Mouse (Mus musculus) right cerebral cortex, postnatal 10 days (tissue): ENCODE measurements at regions not wholly inside any gene's neighbourhood (a gene's known extent, or its start where the extent isn't known, plus 50 kb on each side); places are given as distances from the start of the nearest gene placed in this dataset.

ENCODE experiments used
- DNase-seq, 2 experiments: peaks; one replicate each; pipeline ENCODE4 v3.0.0; 2021; ENCODE audit warnings: low spot score in 2 of 2

- no peak for DNase-seq
These were observed 144.6 kb upstream of the Runx1 start for GRCm38 (mm10) chr16:92970587-92970986.

- no peak for DNase-seq
These were observed 143.1 kb upstream of the Runx1 start for GRCm38 (mm10) chr16:92969036-92969435.

GRCm38 (mm10) chr16:92966069-92966866 lies 140.3 kb upstream of the Runx1 start:
- DNase-seq = no peak

GRCm38 (mm10) chr16:92965651-92966050 lies 139.7 kb upstream of the Runx1 start:
- no peak for DNase-seq

- DNase-seq = no peak
These were observed 137.6 kb upstream of the Runx1 start for GRCm38 (mm10) chr16:92963582-92963981.

- no peak for DNase-seq
These were observed 135.4 kb upstream of the Runx1 start for GRCm38 (mm10) chr16:92961361-92961760.

- no peak for DNase-seq
These were observed 134.8 kb upstream of the Runx1 start for GRCm38 (mm10) chr16:92960740-92961139.

GRCm38 (mm10) chr16:92958967-92959366 lies 133.0 kb upstream of the Runx1 start:
- no peak for DNase-seq

GRCm38 (mm10) chr16:92958146-92958545 lies 132.2 kb upstream of the Runx1 start:
- no peak for DNase-seq

GRCm38 (mm10) chr16:92955508-92955907 lies 129.6 kb upstream of the Runx1 start:
- no peak for DNase-seq

GRCm38 (mm10) chr16:92955087-92955486 lies 129.1 kb upstream of the Runx1 start:
- DNase-seq = no peak

GRCm38 (mm10) chr16:92953936-92954654 lies 128.1 kb upstream of the Runx1 start:
- peak; percentile 34 to 62 for DNase-seq

GRCm38 (mm10) chr16:92952336-92953097 lies 126.6 kb upstream of the Runx1 start:
- DNase-seq = peak; percentile 32 to 35

- DNase-seq = no peak
These were observed 125.6 kb upstream of the Runx1 start for GRCm38 (mm10) chr16:92951516-92951915.

- no peak for DNase-seq
These were observed 122.5 kb upstream of the Runx1 start for GRCm38 (mm10) chr16:92948494-92948893.

GRCm38 (mm10) chr16:92946554-92946953 lies 120.6 kb upstream of the Runx1 start:
- no peak for DNase-seq

GRCm38 (mm10) chr16:92943901-92944300 lies 118.0 kb upstream of the Runx1 start:
- no peak for DNase-seq

- no peak for DNase-seq
These were observed 113.7 kb upstream of the Runx1 start for GRCm38 (mm10) chr16:92939618-92940017.

GRCm38 (mm10) chr16:92935848-92936535 lies 110.0 kb upstream of the Runx1 start:
- no peak for DNase-seq

GRCm38 (mm10) chr16:92930103-92930502 lies 104.2 kb upstream of the Runx1 start:
- DNase-seq = no peak

- DNase-seq = no peak
These were observed 102.3 kb upstream of the Runx1 start for GRCm38 (mm10) chr16:92928201-92928600.

- no peak for DNase-seq
These were observed 101.7 kb upstream of the Runx1 start for GRCm38 (mm10) chr16:92927662-92928061.
